Mouse (Mus musculus) MEL (cell line): ENCODE data around the gene Lrrc23.

ENCODE experiments used
- CTCF ChIP-seq, 3 experiments: IDR thresholded peaks in 2 of 3; conservative IDR thresholded peaks in 1 of 3; 2 replicates each; pipeline ENCODE4 v1.5.1; 2011 to 2012; ENCODE audit warnings: low read length in 3 of 3, low read depth in 2 of 3, mild to moderate bottlenecking in 2 of 3, improper control_type of control experiment in 1 of 3, inconsistent platforms in 1 of 3, mixed read lengths in 1 of 3, moderate library complexity in 1 of 3; ENCODE audit not compliant: control insufficient read depth in 1 of 3, insufficient read depth in 1 of 3, poor library complexity in 1 of 3, severe bottlenecking in 1 of 3
- EP300 ChIP-seq, 2 experiments: IDR thresholded peaks; 2 replicates each; pipeline ENCODE4 v1.6.1; 2011; ENCODE audit warnings: improper control_type of control experiment in 2 of 2, low read length in 2 of 2, low read depth in 1 of 2, mild to moderate bottlenecking in 1 of 2
- GATA1 ChIP-seq: IDR thresholded peaks from 2 replicates; pipeline ENCODE4 v1.6.1; 2011; ENCODE audit warnings: low read depth, low read length, improper control_type of control experiment
- HCFC1 ChIP-seq: IDR thresholded peaks from 2 replicates; pipeline ENCODE4 v1.6.1; 2012; ENCODE audit warnings: low read depth, mild to moderate bottlenecking, inconsistent platforms, low read length, improper control_type of control experiment, moderate library complexity
- MAX ChIP-seq: IDR thresholded peaks from 2 replicates; pipeline ENCODE4 v1.6.1; 2011; ENCODE audit warnings: low read length, improper control_type of control experiment
- ZMIZ1 ChIP-seq: IDR thresholded peaks from 2 replicates; pipeline ENCODE4 v1.6.1; 2012; ENCODE audit warnings: low read depth, mild to moderate bottlenecking, inconsistent platforms, low read length, improper control_type of control experiment, moderate library complexity

- no peak for TF ChIP-seq EP300 (IDR thresholded peaks at IDR 0.05; ENCODE audit: low read depth in 1 of 2, low read length in 2 of 2)
- no peak for TF ChIP-seq GATA1
- TF ChIP-seq MAX, result peak; percentile 15; the same call in 1 of the 2 replicates
- no peak for TF ChIP-seq ZMIZ1
- peak; percentile 43 to 87 (median 70); a peak in 5 of 6 replicates for TF ChIP-seq CTCF (IDR thresholded peaks at IDR 0.05 in 2 of 3, conservative IDR thresholded peaks at IDR 0.05 in 1 of 3; ENCODE audit: control insufficient read depth in 1 of 3, insufficient read depth in 1 of 3, low read depth in 2 of 3, low read length in 3 of 3, poor library complexity in 1 of 3, severe bottlenecking in 1 of 3)
- peak; percentile 51; the same call in 1 of the 2 replicates for TF ChIP-seq HCFC1
These were observed 39.2 kb downstream of the Lrrc23 start for GRCm38 (mm10) chr6:124740211-124740887.
